Mouse (Mus musculus): ENCODE measurements around the gene AC129217.1.

AC129217.1 gene

GRCm38 (mm10) chr19:8871267-8872186, 42.0 kb downstream of the AC129217.1 start, which contains the start of gene Ubxn1:
Gene Ubxn1, plus strand, starts transcription at chr19:8871496.
- peak; percentile 98 for DNase-seq

GRCm38 (mm10) chr19:8872266-8872840, 42.8 kb downstream of the AC129217.1 start:
- DNase-seq, result no peak

DNA sequence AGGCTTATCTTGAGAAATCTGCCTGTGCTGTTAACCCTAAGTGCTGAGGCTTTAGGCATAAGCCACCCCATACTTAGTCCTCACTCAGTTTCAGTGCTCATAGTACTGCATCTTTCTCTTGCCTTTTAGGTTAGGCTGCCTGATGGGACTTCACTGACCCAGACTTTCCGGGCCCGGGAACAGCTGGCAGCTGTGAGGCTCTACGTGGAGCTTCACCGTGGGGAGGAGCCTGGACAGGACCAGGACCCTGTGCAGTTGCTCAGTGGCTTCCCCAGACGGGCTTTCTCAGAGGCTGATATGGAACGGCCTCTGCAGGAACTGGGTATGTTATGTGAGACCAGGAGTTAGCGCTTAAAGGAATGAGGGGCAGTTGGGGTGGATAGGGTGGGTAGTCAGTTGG, 45.5 kb downstream of the AC129217.1 start:
- DNase-seq, result no peak

DNA sequence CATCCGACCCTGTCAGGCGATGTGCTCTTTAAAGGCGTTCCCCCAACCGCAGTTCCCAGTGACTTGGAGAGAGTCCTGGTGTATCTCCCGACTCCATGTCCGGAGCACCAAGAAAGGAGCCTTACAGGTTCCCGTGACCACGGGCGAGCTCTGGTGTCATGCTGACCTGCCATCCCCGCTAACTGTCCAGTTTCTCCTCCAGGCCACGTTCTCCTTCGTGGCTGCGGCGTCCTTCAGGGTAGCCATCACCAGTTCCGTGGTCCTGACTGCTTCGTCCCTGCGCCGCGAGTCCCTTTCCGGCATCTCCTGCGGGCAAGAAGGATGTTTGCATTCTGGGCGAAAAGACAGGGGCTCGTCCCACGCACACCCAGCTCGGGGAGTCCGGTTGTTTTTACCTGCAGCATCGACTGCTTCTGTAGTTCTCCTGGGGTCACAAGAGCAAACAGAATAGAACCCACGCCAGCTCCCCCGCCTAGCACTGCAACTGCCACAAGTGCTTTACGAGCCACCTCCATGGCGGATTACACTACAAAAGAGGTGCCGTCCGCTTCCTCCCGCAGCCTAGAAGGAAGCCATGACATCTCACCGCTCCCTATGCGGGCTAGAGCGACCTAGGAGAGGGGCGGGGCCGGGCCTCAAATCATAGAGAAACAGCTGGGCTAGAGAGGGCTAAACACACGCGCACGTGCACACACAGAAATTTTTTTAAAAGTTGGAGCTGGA, 50.9 kb downstream of the AC129217.1 start, which contains the start of gene Uqcc3:
TSS of gene Uqcc3 (minus strand) at position 613 of the 723 bp plus-strand sequence.
- peak; percentile 96 for DNase-seq

GRCm38 (mm10) chr19:8881034-8881392, 51.4 kb downstream of the AC129217.1 start:
- DNase-seq, result no peak

DNA sequence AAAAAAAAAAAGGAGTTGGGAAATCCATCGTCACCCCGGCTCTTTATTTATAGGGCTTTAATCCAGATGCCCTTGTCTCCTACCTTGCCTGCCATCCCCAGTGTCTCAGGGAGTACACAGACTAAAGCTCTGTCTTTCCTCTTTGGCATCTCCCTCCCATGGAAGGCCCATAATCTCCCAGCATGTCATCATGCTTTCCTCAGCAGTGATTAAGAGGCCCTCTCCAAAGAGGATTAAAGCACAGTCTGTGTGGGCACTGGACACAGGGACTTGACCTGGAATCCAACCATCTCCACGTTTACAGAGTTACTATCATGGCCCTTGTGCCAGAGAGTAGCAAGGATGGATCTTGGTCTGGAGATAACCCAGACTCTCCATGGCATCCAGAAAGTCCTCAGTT, 54.0 kb downstream of the AC129217.1 start, which contains the start of the genes Lbhd1 and Gm49403:
TSS of gene Lbhd1 (plus strand) at position 117 of the 400 bp plus-strand sequence.
TSS of gene Gm49403 (plus strand) at position 315 of the 400 bp plus-strand sequence.
- no peak for DNase-seq

DNA sequence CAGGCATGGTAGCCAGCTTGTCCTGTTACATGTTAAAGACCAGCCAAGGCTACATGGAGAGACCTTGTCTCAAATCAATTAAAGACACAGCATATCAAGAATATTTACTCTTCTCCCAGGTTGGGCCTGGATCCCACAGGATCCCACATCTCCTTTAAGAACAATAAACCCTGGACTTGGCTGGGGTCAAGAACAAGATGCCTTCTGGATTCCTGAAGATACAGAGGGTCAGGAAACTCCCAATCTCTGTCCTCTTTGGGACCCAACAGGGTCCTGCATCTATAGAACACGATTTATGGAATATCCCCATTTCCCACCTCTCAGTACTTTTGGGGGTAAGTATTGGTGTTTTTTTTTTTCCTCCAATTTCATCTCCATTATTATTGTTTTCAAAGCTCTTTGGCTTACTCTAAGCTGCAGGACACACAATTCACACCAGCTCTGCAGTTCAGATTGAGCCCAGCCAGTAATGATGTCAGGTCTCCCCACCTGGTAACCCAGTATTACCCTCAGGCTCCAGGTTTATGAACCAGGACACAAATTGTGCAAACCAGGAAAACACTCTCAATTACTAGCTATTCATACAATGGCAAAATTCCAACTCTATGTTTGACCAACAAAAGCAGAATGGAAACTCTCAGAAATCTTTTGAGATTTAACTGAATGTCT, 57.5 kb downstream of the AC129217.1 start:
- peak; percentile 17 for DNase-seq

GRCm38 (mm10) chr19:8887585-8888463, 58.3 kb downstream of the AC129217.1 start:
- DNase-seq, result no peak

DNA sequence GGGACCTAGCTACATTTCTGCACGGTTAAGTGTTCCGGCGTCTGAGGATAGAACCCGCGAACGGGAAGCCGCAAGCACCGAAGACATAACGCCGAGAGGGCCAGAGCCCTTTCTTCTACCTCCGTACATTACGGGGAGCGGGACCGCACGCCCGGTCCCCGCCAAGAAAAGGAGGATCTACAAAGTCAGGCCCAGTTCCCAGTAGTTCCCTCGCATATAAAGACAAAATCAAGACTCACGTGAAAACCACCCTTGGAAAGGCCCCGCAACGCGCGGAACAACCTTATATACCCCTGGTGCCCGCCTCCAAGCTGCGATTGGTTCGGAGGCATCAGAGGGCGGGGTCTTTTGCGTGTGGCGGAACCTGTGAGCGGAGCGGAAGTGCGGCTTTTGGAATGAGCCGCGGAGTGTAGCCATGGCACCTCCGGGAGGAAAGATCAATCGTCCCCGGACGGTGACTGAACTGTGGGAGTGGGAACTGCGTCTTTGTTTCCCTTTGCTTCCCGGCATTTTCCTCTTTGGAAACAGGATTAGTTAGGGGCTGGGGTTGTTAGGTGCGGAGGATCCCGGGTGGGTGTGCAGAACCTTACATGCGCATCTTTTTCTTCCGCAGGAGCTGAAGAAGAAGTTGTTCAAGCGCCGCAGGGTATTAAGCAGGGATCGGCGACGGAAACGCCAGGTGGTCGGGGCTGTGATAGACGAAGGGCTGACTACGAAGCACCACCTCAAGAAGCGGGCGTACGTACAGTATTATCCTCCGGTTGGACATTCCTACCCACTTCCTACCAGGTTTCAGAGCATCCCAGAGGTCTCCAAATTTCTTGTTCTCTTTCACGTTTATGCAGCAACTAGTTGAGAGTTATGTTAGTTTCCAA, 59.2 kb downstream of the AC129217.1 start, which contains the start of the genes 1810009A15Rik and Gm49416:
TSS of gene 1810009A15Rik (plus strand) at position 343 of the 875 bp plus-strand sequence.
TSS of gene Gm49416 (plus strand) at position 416 of the 875 bp plus-strand sequence.
- DNase-seq, result peak; percentile 97

All from lung, postnatal 36 days (tissue).